Mouse (Mus musculus): ENCODE measurements at regions not wholly inside any gene's neighbourhood (a gene's known extent, or its start where the extent isn't known, plus 50 kb on each side); places are given as distances from the start of the nearest gene placed in this dataset.

DNA sequence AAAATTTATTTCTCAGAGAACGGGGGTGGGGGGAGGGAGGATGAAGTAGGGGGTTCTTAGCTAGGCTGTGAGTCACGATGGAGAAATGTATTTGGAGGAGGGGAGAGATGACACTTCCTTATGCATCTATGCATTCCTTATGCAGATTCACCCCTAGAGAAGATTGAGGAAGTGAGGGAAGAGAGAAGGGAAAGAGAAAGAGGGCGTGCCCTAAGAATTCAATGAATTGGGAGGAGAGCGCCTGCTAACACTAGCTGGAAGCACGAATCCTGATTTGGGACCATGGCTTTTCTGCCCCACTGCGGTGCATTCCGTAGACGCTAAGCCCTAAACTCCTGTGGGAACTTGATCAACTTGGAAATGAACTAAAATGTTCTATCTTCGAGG lies 56.1 kb downstream of the Foxi3 start:
- DNase-seq = no peak

GRCm38 (mm10) chr6:71012823-71013461 lies 56.6 kb downstream of the Foxi3 start:
- DNase-seq = peak; percentile 66

DNA sequence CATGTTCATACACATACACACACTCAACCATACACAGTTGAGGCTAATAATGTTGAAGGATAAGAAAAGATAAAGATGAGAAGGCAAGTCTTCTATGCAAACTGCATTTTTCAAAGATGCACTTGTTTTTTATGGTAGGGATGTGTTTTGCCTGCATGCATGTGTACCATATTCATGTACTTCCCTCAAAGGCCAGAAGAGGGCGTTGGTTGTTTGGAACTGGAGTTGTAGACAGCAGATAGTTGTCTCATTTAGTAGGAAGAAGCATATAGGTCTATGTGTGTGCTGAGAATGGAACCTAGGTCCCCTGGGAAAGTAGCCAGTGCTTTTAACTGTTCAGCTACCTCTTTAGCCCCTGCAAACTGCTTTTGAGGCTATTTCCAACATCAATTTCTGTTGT lies 60.1 kb downstream of the Foxi3 start:
- no peak for DNase-seq

GRCm38 (mm10) chr6:71021353-71021752 lies 65.0 kb downstream of the Foxi3 start:
- no peak for DNase-seq

- DNase-seq = no peak
These were observed 69.1 kb downstream of the Foxi3 start for GRCm38 (mm10) chr6:71025472-71025871.

DNA sequence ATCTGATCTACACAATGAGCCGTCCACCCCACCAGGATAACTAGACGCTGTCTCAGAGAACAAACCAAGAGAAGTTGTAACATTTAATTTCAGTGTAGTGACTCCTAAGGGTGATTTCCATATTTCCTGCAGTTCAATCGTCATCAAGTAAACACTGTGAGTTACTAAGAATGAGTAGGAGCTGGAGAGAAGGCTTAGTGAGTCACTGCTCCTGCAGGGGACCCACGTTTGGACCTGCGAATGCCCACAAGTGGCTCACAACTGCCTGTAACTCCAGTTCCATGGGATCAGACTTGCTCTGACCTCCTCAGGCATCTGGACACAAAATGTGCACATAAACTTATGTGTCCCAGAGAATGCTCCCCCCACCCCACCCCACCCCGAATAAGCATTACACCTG lies 73.3 kb downstream of the Foxi3 start:
- DNase-seq = no peak

- DNase-seq = no peak
These were observed 74.2 kb downstream of the Foxi3 start for GRCm38 (mm10) chr6:71030541-71030940.

DNA sequence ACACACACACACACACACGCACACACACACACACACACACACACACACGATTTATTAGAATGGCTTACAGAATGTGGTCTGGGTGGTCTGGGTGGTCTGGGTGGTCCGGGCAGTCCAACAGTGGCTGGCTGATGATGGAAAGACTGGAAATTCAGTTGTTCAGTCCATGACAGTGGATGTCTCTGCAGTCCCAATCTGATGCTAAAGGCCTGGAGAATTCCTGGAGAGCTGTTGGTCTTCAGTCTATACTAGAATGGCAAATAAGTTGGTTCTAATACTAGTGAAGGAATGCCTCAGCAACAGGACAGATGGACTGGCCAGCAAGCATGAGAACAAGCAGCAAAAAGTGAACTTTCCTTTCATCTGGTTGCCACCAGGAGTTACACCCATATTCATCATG lies 87.9 kb downstream of the Foxi3 start:
- DNase-seq = no peak

DNA sequence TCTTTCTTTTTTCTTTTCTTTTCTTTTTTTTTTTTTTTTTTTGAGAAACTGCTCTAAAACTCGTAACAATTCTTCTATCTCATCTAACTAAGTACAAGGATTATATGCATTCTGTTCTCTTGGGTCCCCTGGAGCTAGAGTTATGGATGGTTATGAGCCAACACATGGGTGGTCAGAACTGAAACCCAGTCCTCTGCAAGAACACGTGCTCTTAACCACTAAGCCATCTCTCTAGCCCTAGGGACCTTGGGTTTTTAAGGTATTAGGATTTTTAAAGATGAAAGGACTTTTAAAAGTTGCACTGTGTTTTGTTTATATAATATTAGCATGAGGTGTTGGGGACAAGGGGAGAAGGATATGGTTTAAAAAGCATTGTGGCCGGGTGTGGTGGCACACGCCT lies 88.9 kb downstream of the Foxi3 start:
- DNase-seq = no peak

DNA sequence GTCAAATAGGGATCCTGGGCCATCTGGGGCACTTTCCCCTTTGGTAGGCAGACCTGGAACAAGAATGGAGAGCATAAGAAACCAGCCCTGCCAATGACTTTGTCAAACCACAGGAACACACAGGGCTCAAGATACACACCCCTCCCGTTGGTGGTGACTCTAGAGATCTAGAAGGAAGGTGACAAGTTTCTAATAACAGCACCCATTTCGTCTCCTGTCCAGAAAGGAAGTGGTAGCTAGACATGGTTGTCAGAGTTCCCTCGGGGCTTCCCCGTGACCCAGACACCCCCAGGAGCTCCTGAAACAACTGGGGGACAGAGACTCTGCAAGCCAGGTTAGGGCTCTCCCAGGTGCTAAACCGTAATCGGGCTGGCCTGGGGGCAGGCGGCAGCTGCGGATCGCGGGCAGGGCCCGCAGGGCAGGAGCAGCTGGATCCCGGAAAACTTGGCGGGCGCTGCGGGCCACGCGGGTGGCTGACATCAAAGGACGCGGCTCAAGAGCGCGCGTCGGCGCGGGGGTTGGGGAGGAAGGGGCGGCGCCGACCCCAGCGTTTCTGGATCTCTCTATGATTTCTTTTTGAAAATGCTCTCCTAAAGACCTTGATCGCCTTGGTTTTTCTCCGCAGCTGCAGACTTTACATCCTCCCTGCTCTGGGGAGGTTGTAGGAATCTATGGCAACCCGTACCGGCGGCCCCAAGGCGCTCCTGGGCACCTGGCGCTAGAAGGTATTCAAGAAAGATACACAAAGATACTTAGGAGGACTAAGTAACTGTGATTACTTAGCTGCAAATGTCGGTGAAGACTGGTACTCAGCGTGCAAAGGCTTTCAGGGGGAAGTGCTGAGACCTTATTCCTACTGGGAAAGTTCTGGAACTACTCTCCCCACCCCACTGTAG lies 92.1 kb downstream of the Foxi3 start:
- no peak for DNase-seq

DNA sequence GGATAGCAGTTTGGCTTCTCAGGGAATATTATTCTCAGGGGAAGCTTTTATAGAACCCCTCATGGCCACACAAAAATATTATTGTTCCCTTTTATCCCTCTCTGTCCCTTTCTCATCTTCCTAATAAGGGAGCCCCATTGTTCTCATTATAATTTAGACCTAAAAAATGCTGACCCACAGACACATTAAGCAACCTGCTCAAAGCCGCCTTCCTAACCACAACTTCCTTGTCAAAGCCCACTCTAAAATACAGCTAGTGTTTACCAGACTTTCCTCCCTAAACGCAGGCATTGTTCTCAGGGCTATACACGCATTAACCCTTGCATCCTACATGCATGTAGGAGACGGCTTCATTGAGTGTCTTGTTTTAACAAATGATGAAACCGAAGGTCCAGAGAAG lies 93.9 kb downstream of the Foxi3 start:
- DNase-seq = no peak

DNA sequence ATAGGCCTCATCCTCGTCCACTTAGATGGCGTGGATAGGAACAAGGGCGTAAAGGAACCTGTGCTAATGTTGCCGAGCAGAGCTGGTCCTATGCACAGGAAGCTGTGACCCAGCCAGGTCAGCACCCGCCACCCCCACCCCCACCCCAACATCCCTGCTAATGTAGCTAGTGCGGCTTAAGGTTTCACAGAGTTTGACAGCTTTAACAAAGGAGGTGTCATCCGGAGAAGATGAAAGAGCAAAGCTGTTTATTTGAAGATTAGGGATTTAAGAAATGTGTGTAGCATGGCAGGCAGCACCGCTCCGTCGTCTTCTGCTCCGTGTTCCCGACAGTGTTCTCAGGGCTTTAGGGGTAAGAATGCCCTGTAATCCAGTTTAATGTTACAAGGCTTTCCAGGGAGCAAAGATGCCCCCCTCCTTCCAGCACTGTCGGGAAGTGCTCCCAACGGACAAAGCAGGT lies 93.5 kb downstream of the Thnsl2 start:
- no peak for DNase-seq

DNA sequence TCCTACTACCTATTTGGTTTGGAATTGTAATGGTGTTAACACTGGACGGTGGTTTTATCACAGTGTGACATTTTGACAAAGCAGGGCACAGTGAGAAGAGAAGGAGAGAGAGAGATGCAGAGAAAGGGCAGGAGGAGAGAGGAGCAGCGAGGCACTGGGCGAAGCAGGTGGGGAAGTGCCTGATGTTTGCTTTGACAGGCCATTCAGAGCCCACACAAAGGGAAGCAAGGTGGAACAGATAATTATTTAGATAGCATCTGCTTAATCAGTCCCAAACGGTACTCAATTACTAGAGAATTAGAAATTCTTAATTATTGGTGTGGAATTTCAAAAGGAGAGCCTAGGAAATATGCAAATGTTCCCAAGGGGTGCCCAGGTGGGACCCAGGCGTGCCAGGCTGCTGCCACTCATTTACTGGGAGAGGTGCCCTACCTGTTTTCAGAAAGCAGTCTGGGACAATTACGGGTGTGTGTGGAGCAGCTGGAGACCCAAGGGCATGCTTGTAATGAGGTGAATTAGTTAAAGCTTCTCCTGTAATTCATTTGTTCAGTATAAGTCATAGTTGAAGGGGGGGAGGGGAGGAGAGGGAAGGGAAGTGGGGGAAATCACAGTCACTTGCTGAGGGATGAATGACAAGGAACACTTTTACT lies 86.9 kb downstream of the Thnsl2 start:
- no peak for DNase-seq

GRCm38 (mm10) chr6:71060116-71060515 lies 84.1 kb downstream of the Thnsl2 start:
- DNase-seq = no peak

- DNase-seq = no peak
These were observed 81.3 kb downstream of the Thnsl2 start for GRCm38 (mm10) chr6:71062980-71063379.

DNA sequence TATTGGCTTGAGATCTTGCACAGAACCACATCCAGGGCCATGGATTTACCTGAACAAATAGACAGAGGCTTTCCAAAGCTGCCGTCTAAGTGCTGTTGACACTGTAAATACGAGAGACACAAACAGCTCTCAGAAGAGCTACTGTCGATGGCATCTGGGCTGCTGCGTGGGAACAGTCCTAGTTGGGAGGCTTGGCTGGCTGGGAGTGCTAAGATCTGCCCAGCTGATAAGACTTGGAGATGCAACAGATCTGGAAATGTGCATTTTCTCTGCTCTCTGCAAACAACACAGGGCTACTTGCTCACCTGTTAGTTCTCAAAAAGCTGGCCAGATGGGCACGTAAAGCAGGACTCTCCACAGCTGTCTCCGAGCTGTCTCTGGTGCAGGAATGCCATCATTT lies 78.8 kb downstream of the Thnsl2 start:
- DNase-seq = no peak

DNA sequence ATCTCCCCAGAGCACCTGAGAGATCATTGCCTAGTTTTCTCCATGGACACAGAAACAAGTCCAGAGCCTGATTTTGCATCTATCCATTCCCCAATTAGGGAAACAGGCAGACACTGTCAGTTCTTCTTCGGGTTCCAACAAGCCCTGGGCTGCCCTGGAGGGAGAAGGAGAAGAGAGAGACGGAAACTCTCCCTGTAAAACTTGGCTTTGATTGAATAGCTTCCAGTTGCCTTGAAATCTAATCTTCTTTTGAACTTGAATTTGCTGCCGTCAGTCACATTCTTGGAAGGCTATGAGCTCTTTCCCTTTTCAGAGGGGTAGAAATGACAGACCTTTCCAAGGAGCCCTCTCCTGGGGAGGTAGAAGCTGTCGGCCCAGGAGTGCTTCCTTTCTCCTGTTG lies 75.0 kb downstream of the Thnsl2 start:
- DNase-seq = no peak

GRCm38 (mm10) chr6:71074789-71075191 lies 69.4 kb downstream of the Thnsl2 start:
- DNase-seq = no peak
